Mouse (Mus musculus): ENCODE data around the gene Agbl4.

DNA sequence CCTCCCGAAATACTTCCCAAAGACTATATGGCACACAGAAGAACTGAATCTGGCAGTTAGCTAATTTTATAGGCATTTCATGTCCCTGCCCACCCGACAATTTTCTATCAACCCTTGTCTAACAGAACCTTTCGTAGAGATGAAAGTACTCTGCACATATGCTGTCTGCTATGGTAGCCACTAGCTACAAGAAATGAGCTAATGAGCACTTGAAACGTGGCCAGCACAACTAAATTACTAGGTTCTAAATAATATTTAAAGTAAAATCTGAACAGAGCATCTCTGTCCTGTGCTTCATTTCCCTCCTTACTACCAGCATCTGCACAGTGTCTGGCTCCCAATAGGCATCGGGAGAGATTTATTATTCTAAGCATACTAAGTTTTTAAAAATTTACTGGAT is 1.2 kb upstream of the Agbl4 start:
- no peak for TF ChIP-seq GATA1 (IDR thresholded peaks at IDR 0.05; ENCODE audit: borderline replicate concordance, low read length)
- no peak for TF ChIP-seq FLI1 (IDR thresholded peaks at IDR 0.05; ENCODE audit: low read length)

All from megakaryocyte, embryonic 14.5 days (primary cell).